Comparison of ENCODE assay signal across 8 mouse cellular contexts in the genomic region with DNA sequence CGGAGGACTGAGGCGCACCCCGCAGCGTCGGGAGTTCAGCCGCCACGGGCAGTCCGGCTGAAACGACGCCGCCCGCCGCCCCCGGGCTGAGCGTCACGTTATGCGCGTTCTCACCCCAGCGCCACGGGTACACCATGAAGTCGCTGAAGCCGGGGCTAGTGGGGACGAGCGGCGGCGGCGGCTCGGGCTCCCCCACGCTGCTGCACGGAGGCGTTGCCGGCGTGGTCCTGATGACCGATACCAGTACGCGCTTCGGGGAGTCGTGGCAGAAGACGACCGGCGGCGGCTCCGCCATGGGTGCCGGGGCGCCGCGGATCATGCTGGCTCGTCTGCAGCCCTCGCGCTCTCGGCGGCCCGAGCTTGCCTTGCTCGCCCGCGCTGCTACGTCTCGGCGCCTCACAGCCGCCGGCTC. TPM values are rescaled to one million over a fixed set of nuclear protein-coding genes. Genes with fewer than 3 reads are reported as not detected.
DNase-seq lines count a peak whose midpoint lies in the region; ATAC-seq and TF ChIP-seq lines count a peak whose summit lies in the region.

No protein-coding gene starts in this region.

- in situ Hi-C loops in Patski (cut with MboI; ENCODE audit: low pct_unique_long_range_greater_than_20kb), result loop anchor here (10.0 kb wide), 1 partner anchor 252 kb away; no protein-coding TSS in a partner anchor

- H3K36me3 ChIP-seq in kidney, embryonic 15.5 days, result no peaks in the 10 kb centered on the region
- no peaks in the 10 kb centered on the region for H3K36me3 ChIP-seq in forebrain, embryonic 14.5 days (ENCODE audit: control insufficient read depth, insufficient read depth, low read length)
- 0 out of 2 replicates have a peak, but pooled peaks cover 4% of the 10 kb centered on the region for H3K36me3 ChIP-seq in limb, embryonic 10.5 days
- no peaks in the 10 kb centered on the region for H3K36me3 ChIP-seq in neural tube, embryonic 12.5 days

- ATAC-seq in kidney, embryonic 15.5 days (replicated peaks; ENCODE audit: low FRiP score), result peak; percentile 16
- peak; percentile 1 for ATAC-seq in Patski
- ATAC-seq in forebrain, embryonic 14.5 days, result peak; percentile 50
- ATAC-seq in neural tube, embryonic 12.5 days (ENCODE audit: low FRiP score, low read depth), result peak; percentile 63

- under 1% methylated on average over 47 of the region's 61 CpGs for WGBS in kidney, embryonic 15.5 days
- under 1% methylated on average over 47 of the region's 61 CpGs for WGBS in forebrain, embryonic 14.5 days
- WGBS in limb, embryonic 10.5 days, result under 1% methylated on average over 61 of the region's 61 CpGs
- 1% methylated on average over 61 of the region's 61 CpGs for WGBS in neural tube, embryonic 12.5 days

- peaks cover 34% of the 10 kb centered on the region for H3K4me1 ChIP-seq in kidney, embryonic 15.5 days
- H3K4me1 ChIP-seq in forebrain, embryonic 14.5 days (ENCODE audit: control insufficient read depth, insufficient read depth, low read length), result peaks cover 9% of the 10 kb centered on the region; the same call in 1 of the 2 replicates
- H3K4me1 ChIP-seq in limb, embryonic 10.5 days, result peaks cover 39% of the 10 kb centered on the region
- H3K4me1 ChIP-seq in neural tube, embryonic 12.5 days, result peaks cover 20% of the 10 kb centered on the region; the same call in 1 of the 2 replicates

- no peaks in the 10 kb centered on the region for H3K9me3 ChIP-seq in kidney, embryonic 15.5 days (replicated peaks)
- H3K9me3 ChIP-seq in forebrain, embryonic 14.5 days (replicated peaks; ENCODE audit: control insufficient read depth, low read length), result no peaks in the 10 kb centered on the region
- H3K9me3 ChIP-seq in limb, embryonic 10.5 days (replicated peaks), result no peaks in the 10 kb centered on the region
- no peaks in the 10 kb centered on the region for H3K9me3 ChIP-seq in neural tube, embryonic 12.5 days

- peak overlapping the region; percentile 96 for H3K4me3 ChIP-seq in kidney, embryonic 15.5 days (replicated peaks)
- H3K4me3 ChIP-seq in forebrain, embryonic 14.5 days (ENCODE audit: low read depth, low read length), result peak overlapping the region; percentile 92
- peak overlapping the region; percentile 96 for H3K4me3 ChIP-seq in limb, embryonic 10.5 days
- H3K4me3 ChIP-seq in neural tube, embryonic 12.5 days, result peak overlapping the region; percentile 90

- CTCF ChIA-PET in Patski (lab: Charles Lee), result no interaction called here

- POLR2A ChIA-PET in Patski (lab: Charles Lee), result no interaction called here

- H3K4me2 ChIP-seq in kidney, embryonic 15.5 days, result peak overlapping the region; percentile 95
- peak overlapping the region; percentile 83 for H3K4me2 ChIP-seq in forebrain, embryonic 14.5 days (ENCODE audit: low read length)
- peak overlapping the region; percentile 93 for H3K4me2 ChIP-seq in neural tube, embryonic 12.5 days (replicated peaks)

- peak overlapping the region; percentile 96 for H3K27ac ChIP-seq in kidney, embryonic 15.5 days
- H3K27ac ChIP-seq in forebrain, embryonic 14.5 days (ENCODE audit: low read depth, low read length), result peak overlapping the region; percentile 73
- peak overlapping the region; percentile 95 for H3K27ac ChIP-seq in limb, embryonic 10.5 days
- H3K27ac ChIP-seq in neural tube, embryonic 12.5 days, result peak overlapping the region; percentile 72

- no peak for TF ChIP-seq CTCF in Patski (IDR thresholded peaks at IDR 0.05)

- no peaks in the 10 kb centered on the region for H3K27me3 ChIP-seq in kidney, embryonic 15.5 days
- H3K27me3 ChIP-seq in Patski, result no peaks in the 10 kb centered on the region
- H3K27me3 ChIP-seq in forebrain, embryonic 14.5 days (replicated peaks; ENCODE audit: control insufficient read depth, insufficient read depth, low read length), result no peaks in the 10 kb centered on the region
- no peaks in the 10 kb centered on the region for H3K27me3 ChIP-seq in limb, embryonic 10.5 days (ENCODE audit: low read depth, poor library complexity, severe bottlenecking)
- H3K27me3 ChIP-seq in neural tube, embryonic 12.5 days (replicated peaks), result no peaks in the 10 kb centered on the region

- no peak for DNase-seq in kidney, adult 11 months
- DNase-seq in Patski (ENCODE audit: low read depth, low spot score), result no peak
- no peak for DNase-seq in forebrain, embryonic 14.5 days (ENCODE audit: low spot score)
- no peak for DNase-seq in limb, embryonic 10.5 days (ENCODE audit: low spot score)
- no peak for DNase-seq in adrenal gland, adult 18-20 months (ENCODE audit: low spot score in 2 of 2)
- DNase-seq in spleen, postnatal 36 days (ENCODE audit: low spot score in 2 of 2), result no peak

- H3K9ac ChIP-seq in kidney, embryonic 15.5 days, result peak overlapping the region; percentile 84
- H3K9ac ChIP-seq in forebrain, embryonic 14.5 days (ENCODE audit: low read length), result peak overlapping the region; percentile 72
- peak overlapping the region; percentile 75 for H3K9ac ChIP-seq in neural tube, embryonic 12.5 days

RNA-seq across cellular contexts. Expression of gene Zfp367, which starts 0.3 kb away (rescaled TPM):
- 17.1 and 17.6 TPM in 2 replicates for polyA plus RNA-seq in kidney, embryonic 15.5 days (2015; fragmentation: Nextera tagmentation; extraction: Ambion mirVana)
- 23.3 TPM for polyA plus RNA-seq in Patski (2021)
- 13.0 and 15.0 TPM in 2 replicates for polyA plus RNA-seq in forebrain, embryonic 14.5 days (2014; fragmentation: Nextera tagmentation; extraction: Ambion mirVana)
- 11.2 and 12.6 TPM in 2 replicates for polyA plus RNA-seq in limb, embryonic 10.5 days (2016; fragmentation: Nextera tagmentation; extraction: Ambion mirVana)
- polyA plus RNA-seq in neural tube, embryonic 12.5 days (2016; fragmentation: Nextera tagmentation; extraction: Ambion mirVana), result 10.7 and 11.4 TPM in 2 replicates
- 10 to 100 TPM; 20.9 to 23.5 TPM for total RNA-seq in adrenal gland, adult 18-20 months (2021)

RNA-seq across cellular contexts. Expression of gene Habp4, which starts 8.9 kb away (rescaled TPM):
- polyA plus RNA-seq in kidney, embryonic 15.5 days (2015; fragmentation: Nextera tagmentation; extraction: Ambion mirVana), result 26.1 and 27.1 TPM in 2 replicates
- polyA plus RNA-seq in Patski (2021), result 65.7 TPM
- polyA plus RNA-seq in forebrain, embryonic 14.5 days (2014; fragmentation: Nextera tagmentation; extraction: Ambion mirVana), result 17.5 and 18.1 TPM in 2 replicates
- 14.5 and 18.4 TPM in 2 replicates for polyA plus RNA-seq in limb, embryonic 10.5 days (2016; fragmentation: Nextera tagmentation; extraction: Ambion mirVana)
- polyA plus RNA-seq in neural tube, embryonic 12.5 days (2016; fragmentation: Nextera tagmentation; extraction: Ambion mirVana), result 41.0 and 45.2 TPM in 2 replicates
- total RNA-seq in adrenal gland, adult 18-20 months (2021), result 10 to 100 TPM; 28.5 to 30.2 TPM

RNA-seq across cellular contexts. Expression of gene Slc35d2, which starts 23.5 kb away (rescaled TPM):
- 3.9 and 4.7 TPM in 2 replicates for polyA plus RNA-seq in kidney, embryonic 15.5 days (2015; fragmentation: Nextera tagmentation; extraction: Ambion mirVana)
- 12.6 TPM for polyA plus RNA-seq in Patski (2021)
- 0.76 and 1.2 TPM in 2 replicates for polyA plus RNA-seq in forebrain, embryonic 14.5 days (2014; fragmentation: Nextera tagmentation; extraction: Ambion mirVana)
- 3.0 TPM in 2 replicates for polyA plus RNA-seq in limb, embryonic 10.5 days (2016; fragmentation: Nextera tagmentation; extraction: Ambion mirVana)
- 4.0 and 4.2 TPM in 2 replicates for polyA plus RNA-seq in neural tube, embryonic 12.5 days (2016; fragmentation: Nextera tagmentation; extraction: Ambion mirVana)
- total RNA-seq in adrenal gland, adult 18-20 months (2021), result 1 to 10 TPM; 4.3 to 7.7 TPM

Comparison
In these comparisons a context has a peak if more than half of its experiments do, and no peak if none do; other contexts are left out.
1. ATAC-seq: peak in every context shown above with its lines; median percentile 63 in neural tube, embryonic 12.5 days; 50 in forebrain, embryonic 14.5 days; 16 in kidney, embryonic 15.5 days; 1 in Patski.